Mouse (Mus musculus) layer of hippocampus, adult 18-20 months (tissue): ENCODE measurements at regions not wholly inside any gene's neighbourhood (a gene's known extent, or its start where the extent isn't known, plus 50 kb on each side); places are given as distances from the start of the nearest gene placed in this dataset.

ENCODE experiments used
- DNase-seq, 2 experiments: peaks; one replicate each; pipeline ENCODE4 v3.0.0; 2022; ENCODE audit warnings: low spot score in 2 of 2

DNA sequence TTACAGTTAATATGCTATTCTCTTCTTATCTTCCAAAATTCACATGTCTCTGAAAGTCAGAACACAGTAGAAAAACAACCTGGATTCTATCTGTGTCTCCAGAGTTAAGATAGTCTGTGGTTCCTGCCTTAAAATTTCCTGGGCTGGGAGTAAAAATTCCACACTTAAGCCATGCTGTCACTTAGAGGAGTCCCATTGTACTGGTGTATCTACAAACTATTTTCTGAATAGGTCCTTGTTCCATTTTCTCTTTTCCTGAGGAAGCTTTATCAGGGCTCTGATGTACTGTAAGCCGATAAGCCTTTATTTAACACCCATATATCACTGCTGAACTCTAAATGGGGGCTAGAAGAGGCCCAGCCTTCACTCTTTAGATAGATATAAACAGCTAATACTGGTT lies 1171.1 kb downstream of the Efnb2 start:
- no peak for DNase-seq

DNA sequence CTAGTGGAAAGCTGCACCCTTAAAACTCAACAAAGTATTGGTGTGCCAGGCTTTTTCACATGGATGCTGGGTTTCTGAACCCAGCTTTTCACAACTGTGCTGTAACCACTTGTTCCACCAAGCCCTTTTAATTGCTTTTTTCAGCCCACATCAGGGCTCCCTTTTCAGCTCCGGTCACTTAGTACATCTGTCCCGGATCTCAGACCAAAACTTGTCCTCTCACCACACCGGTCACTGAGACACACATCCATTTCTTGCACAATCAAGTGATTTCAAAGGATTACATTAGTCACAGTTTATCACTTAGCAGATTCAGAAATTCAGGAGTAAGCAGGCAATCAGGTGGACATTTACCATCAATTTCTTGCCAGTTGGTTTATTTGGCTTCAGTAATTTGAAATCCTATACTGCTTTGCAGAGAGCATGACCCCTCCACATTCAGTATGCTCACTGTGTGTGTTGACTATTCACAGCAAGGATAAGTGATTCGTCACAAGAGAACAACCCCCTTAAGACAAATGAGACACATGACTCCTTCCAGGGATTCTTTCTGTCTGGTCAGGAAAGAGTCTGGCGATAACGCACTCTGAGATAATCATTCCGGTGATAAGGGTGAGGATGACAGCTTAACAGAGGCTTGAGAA lies 1188.8 kb downstream of the Efnb2 start:
- no peak for DNase-seq

DNA sequence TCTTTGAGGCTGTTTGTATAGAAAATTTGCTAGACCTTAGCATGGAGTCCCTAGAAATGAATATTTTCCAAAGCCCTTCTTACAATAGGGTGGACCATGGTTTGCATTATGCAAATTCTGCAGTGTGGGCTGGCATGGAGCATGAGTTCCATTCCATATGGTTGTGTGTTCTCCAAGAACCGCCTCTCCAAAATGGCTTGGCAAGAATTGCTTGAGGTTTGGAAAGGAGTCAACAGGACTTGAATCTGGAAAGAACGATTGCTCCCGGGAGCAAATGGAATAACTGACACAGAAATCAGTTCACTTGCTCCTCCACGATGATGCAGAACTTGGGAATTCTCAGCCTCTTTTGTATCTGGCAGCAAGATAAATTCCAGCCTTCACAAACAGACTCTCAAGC lies 1191.8 kb downstream of the Efnb2 start:
- DNase-seq, result peak; percentile 46 to 79

DNA sequence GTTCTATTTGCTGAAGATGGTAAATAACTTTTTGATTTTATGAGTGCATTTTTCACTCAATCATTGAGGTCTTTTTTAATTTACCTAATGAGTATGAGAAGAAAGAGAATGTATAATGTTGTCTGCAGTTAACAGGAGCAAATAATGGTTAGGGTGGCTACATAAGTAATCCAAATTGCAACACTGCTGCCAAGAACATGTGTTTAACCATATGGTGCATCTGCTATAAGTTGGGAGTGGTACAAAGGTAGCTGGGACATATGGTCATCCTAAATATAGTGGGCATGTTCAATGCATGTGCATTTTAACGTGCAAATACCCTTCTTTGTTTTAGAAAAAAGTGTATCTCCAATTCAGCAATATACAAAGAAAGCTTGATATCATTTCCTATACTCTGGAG lies 1198.2 kb downstream of the Efnb2 start:
- peak in 1 of 2 experiments; percentile 22 for DNase-seq

DNA sequence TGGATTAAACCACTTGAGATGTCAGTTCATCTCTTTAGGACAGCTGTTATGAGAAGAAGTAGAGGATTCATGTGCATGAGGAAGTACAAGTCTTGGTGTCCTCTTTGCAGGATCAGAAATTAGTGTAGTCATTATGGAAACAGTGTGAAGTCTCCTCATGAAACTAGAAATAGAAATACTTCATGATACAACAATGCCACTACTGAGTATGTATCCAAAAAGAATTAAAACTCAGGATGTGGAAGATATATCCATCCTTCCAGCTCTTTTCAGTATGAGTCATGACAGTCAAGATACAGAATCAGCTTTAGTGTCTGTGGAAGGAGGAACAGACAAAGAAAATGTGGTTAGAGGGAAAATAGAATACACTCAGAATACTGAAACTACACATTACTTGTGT lies 1211.7 kb downstream of the Efnb2 start:
- DNase-seq, result no peak

DNA sequence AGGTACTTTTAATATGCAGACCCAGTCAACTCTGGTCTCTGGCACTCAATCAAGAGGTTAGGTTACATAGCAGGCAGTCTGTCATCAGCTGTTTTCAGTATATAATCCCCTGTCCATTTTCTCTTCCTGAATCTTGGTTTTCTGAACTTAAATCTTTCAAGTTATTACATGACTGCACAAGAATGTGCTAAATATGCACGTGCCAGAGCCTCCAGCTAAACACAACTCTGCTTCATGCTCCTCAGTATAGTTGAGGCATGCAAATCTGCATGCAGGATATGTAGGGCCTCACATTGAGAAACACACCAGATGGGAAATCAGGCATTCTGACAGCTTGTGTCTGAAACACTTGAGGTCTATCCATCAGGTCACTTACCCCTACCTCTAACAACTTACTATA lies 1214.0 kb downstream of the Efnb2 start:
- DNase-seq, result no peak

DNA sequence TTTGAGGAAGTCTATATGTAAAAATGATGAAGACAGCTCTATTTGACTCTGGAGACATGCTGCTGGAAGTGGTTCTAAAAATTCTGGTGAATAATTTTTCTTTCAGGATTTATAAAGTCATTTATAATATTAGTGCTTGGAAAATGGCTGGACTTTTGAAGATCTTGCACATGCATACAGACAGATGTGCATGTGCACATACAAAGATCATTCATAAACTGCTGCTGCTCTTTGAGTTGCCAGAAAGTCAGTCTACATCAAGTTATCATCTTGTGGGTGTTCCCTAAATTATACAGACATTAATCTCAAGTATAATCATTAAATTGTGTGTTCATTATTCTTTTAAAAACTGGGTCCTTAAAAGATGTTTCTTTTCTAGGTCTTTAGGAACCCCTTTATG lies 1220.2 kb downstream of the Efnb2 start:
- DNase-seq, result no peak

DNA sequence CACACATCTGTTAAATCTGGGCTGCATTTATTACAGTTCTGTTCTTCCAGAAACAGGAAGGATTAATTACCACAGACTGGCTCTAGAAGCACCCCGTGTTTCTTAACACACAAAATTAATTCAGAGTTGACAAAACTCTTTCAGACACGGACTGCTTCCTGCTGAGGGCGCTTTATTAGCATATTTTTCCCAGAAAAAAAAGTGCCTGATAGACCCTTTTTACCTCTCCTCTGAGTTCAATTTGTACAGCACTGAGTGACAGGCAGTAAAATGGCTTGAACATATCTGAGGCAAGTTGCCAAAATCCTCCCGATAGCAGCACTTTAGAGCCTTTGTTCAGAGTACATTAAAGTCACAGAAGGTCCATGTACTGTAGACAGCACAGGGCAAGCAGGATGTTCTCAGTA lies 1220.8 kb downstream of the Efnb2 start:
- peak in 1 of 2 experiments; percentile 26 for DNase-seq

DNA sequence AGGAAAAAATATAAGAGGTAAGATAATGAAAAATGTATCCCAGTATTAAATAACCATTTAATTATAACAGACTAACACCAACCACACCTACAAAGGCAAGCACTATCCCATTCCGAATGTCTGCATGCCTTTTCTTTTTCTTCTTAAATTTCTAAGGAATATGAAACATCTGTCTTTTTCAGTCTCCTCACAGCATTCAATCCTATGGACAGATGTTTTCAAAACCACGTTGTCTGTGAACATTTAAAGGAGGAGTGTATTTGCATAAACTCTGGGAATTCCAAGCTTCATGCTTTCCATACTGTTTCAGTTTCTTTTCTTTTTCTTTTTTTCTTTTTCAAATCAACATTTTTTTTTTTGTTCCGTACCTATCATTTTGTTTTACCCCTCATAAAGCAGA lies 1221.2 kb downstream of the Efnb2 start:
- no peak for DNase-seq

DNA sequence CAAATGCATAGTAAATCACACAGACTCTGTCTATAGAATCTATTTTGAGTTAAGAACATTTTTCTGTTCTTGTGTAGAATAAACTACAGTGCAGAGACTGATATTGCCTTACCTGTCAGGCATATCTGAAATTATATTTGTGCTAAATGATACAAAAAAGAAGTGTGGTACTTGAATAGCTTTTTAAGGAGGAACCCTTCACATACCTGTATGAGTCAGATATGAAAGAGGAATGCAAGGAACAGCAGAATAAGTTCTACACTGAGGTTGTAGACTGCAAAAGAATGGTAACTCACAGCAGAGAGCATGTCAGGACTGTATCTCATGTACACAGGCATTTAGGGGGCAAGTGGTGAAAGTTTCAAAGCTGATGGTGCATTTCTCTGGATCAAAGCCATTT lies 1230.6 kb downstream of the Efnb2 start:
- no peak for DNase-seq

DNA sequence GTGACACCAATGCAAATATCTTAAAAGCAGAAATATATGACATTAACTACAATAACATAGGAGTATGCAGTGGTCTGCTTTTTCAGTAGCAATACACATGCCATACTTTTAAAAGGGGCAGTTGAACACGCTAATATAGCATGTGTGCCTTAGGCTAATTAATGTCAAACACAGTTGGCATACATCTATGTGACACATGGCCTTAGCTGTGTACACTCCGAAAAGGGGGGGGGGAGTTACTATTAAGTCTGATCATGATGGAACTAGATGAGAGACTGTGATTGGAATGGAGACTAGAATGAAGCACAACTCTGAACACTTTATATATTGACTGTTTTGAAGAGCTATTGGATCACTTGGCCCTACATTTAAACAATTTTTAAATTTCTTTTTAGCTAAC lies 1262.9 kb downstream of the Efnb2 start:
- no peak for DNase-seq

DNA sequence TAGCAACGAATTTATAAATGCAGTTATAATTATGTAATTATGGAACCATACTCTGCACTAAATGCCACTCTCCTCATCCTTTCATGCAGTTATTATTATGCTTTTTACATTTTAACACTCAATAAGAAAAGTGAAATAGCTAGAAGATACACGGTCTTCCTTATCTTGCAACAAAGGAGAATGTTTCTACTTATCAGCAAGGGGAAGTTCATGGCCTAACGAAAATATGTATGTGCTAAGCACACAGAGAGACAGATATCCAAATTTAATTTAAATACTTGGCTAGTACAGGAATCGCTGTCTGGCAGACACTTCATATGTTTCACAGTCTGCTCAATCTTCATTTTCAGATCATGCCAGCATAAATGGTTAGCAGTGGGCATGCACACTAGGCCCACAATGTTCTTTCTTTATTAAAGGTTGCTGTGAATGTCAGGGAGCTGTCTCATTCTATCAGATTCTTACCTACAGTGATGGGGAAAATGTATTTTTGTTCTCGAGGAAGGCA lies 1263.6 kb downstream of the Efnb2 start:
- DNase-seq, result peak; percentile 1 to 36
